Comparison of ENCODE assay signal across 19 mouse cellular contexts in the genomic region with DNA sequence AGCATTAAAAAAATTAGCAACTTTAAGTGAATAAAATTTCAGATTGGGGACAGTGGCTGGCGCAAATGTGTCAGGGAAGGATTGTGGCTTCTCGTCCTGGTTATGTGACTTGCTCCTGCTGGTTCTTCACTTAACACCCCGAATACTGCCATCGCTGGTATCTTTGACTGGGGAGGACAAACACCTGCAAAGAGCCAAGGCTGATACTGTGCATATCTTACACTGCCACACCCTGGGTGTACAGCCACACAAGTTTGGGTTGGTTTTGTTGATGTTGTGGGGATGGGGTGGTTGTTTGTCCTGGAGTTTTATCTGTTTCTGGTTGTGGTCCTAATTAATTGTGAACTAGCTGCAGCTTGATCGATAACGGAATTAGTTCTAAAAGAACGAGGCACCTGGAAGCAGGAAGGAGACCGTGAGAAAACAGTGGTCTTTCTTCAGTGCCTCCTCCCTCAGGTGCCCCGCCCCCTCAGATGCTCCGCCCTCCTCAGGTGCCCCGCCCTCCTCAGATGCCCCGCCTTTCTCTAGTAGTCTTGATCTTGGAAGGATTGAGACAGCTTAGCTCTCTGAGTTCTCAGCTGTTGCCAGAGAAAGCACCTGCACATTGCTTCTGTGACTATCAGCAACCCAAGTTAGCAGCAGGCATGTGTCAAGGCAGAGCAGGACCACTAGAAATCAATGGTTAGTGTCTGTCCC.
A peak's percentile ranks its signal among the peaks of the same experiment; 100 is the strongest.
DNase-seq lines count a peak whose midpoint lies in the region; ATAC-seq lines count a peak whose summit lies in the region.
"Had no signal": no experiment of that assay in that cellular context is flagged by ENCODE, and none has a peak within 500 bp of the region (broad histone marks: within the 10 kb centered on the region; RNA-seq: fewer than 3 reads in every experiment).

No protein-coding gene starts in this region.

- no peaks in the 10 kb centered on the region for H3K27me3 ChIP-seq in liver, embryonic 13.5 days
- no peaks in the 10 kb centered on the region for H3K27me3 ChIP-seq in stomach, embryonic 15.5 days (replicated peaks)
- H3K27me3 ChIP-seq in forebrain, embryonic 13.5 days = no peaks in the 10 kb centered on the region
- H3K27me3 ChIP-seq: embryonic facial prominence, embryonic 13.5 days; heart, embryonic 15.5 days; hindbrain, embryonic 15.5 days; intestine, embryonic 15.5 days; limb, embryonic 13.5 days; midbrain, embryonic 12.5 days; neural tube, embryonic 12.5 days had no signal

- ATAC-seq in liver, embryonic 13.5 days (ENCODE audit: low read depth) = peak; percentile 88
- 0 out of 2 replicates have a peak, but pooled peaks have one; percentile 50 for ATAC-seq in stomach, embryonic 15.5 days (ENCODE audit: insufficient read depth, low FRiP score, low read depth)
- no peak for ATAC-seq in forebrain, embryonic 13.5 days
- ATAC-seq: intestine, embryonic 15.5 days had no signal

- H3K36me3 ChIP-seq in liver, embryonic 13.5 days = no peaks in the 10 kb centered on the region
- no peaks in the 10 kb centered on the region for H3K36me3 ChIP-seq in stomach, embryonic 15.5 days
- H3K36me3 ChIP-seq in forebrain, embryonic 13.5 days (ENCODE audit: poor library complexity, severe bottlenecking) = no peaks in the 10 kb centered on the region
- H3K36me3 ChIP-seq: embryonic facial prominence, embryonic 13.5 days; heart, embryonic 15.5 days; hindbrain, embryonic 15.5 days; intestine, embryonic 15.5 days; limb, embryonic 13.5 days; midbrain, embryonic 12.5 days; neural tube, embryonic 12.5 days had no signal

- H3K27ac ChIP-seq in liver, embryonic 13.5 days = no peak overlapping the region
- H3K27ac ChIP-seq in stomach, embryonic 15.5 days = no peak overlapping the region
- H3K27ac ChIP-seq in forebrain, embryonic 13.5 days = no peak overlapping the region
- H3K27ac ChIP-seq: embryonic facial prominence, embryonic 13.5 days; heart, embryonic 15.5 days; hindbrain, embryonic 15.5 days; intestine, embryonic 15.5 days; limb, embryonic 13.5 days; macrophage; midbrain, embryonic 12.5 days; neural tube, embryonic 12.5 days had no signal

- H3K4me3 ChIP-seq in liver, embryonic 13.5 days (replicated peaks) = no peak overlapping the region
- no peak overlapping the region for H3K4me3 ChIP-seq in stomach, embryonic 15.5 days (replicated peaks)
- H3K4me3 ChIP-seq in forebrain, embryonic 13.5 days = no peak overlapping the region
- H3K4me3 ChIP-seq: embryonic facial prominence, embryonic 13.5 days; heart, embryonic 15.5 days; hindbrain, embryonic 15.5 days; intestine, embryonic 15.5 days; limb, embryonic 13.5 days; midbrain, embryonic 12.5 days; neural tube, embryonic 12.5 days had no signal

- H3K4me1 ChIP-seq in liver, embryonic 13.5 days (replicated peaks) = peaks cover 19% of the 10 kb centered on the region
- no peaks in the 10 kb centered on the region for H3K4me1 ChIP-seq in stomach, embryonic 15.5 days
- no peaks in the 10 kb centered on the region for H3K4me1 ChIP-seq in forebrain, embryonic 13.5 days
- H3K4me1 ChIP-seq: embryonic facial prominence, embryonic 13.5 days; hindbrain, embryonic 15.5 days; intestine, embryonic 15.5 days; limb, embryonic 13.5 days; midbrain, embryonic 12.5 days; neural tube, embryonic 12.5 days had no signal

- 46% methylated on average over 12 of the region's 12 CpGs for WGBS in liver, embryonic 13.5 days (ENCODE audit: insufficient replicate concordance)
- WGBS in stomach, embryonic 15.5 days = 77% methylated on average over 12 of the region's 12 CpGs
- WGBS in forebrain, embryonic 13.5 days = 90% methylated on average over 12 of the region's 12 CpGs

- no peak overlapping the region; the same call in 1 of the 2 replicates for H3K4me2 ChIP-seq in liver, embryonic 13.5 days
- H3K4me2 ChIP-seq in stomach, embryonic 15.5 days = no peak overlapping the region
- H3K4me2 ChIP-seq in forebrain, embryonic 13.5 days = no peak overlapping the region
- H3K4me2 ChIP-seq: embryonic facial prominence, embryonic 13.5 days; heart, embryonic 15.5 days; hindbrain, embryonic 15.5 days; intestine, embryonic 15.5 days; limb, embryonic 13.5 days; midbrain, embryonic 12.5 days; neural tube, embryonic 12.5 days had no signal

- DNase-seq in thymus, postnatal 14 days = peak; percentile 5
- DNase-seq in thymus, postnatal 25 days = no peak
- DNase-seq in c-Kit-positive CD71-positive TER-119-negative erythroid progenitor cells, embryonic 14.5 days (ENCODE audit: low read depth) = peak; percentile 33
- DNase-seq in liver, embryonic 13.5 days = peak; percentile 41
- DNase-seq in kidney, postnatal 14 days = no peak
- DNase-seq in yolk sac, embryonic 10.5 days (ENCODE audit: low spot score) = no peak
- DNase-seq: cerebellum, adult 9-10 months; heart, postnatal 4 days; kidney, adult 9 months had no signal

- H3K9ac ChIP-seq in liver, embryonic 13.5 days = no peak overlapping the region
- no peak overlapping the region for H3K9ac ChIP-seq in stomach, embryonic 15.5 days
- H3K9ac ChIP-seq in forebrain, embryonic 13.5 days = no peak overlapping the region
- H3K9ac ChIP-seq: embryonic facial prominence, embryonic 13.5 days; heart, embryonic 15.5 days; hindbrain, embryonic 15.5 days; intestine, embryonic 15.5 days; limb, embryonic 13.5 days; midbrain, embryonic 12.5 days; neural tube, embryonic 12.5 days had no signal

- H3K9me3 ChIP-seq in liver, embryonic 13.5 days (replicated peaks) = no peaks in the 10 kb centered on the region
- no peaks in the 10 kb centered on the region for H3K9me3 ChIP-seq in stomach, embryonic 15.5 days
- H3K9me3 ChIP-seq in forebrain, embryonic 13.5 days (replicated peaks) = no peaks in the 10 kb centered on the region
- H3K9me3 ChIP-seq: embryonic facial prominence, embryonic 13.5 days; heart, embryonic 15.5 days; hindbrain, embryonic 15.5 days; intestine, embryonic 15.5 days; limb, embryonic 13.5 days; midbrain, embryonic 12.5 days; neural tube, embryonic 12.5 days had no signal

Comparison
In these comparisons a context has a peak if more than half of its experiments do, and no peak if none do; other contexts are left out.
1. DNase-seq: peak in thymus, postnatal 14 days (single experiment), c-Kit-positive CD71-positive TER-119-negative erythroid progenitor cells, embryonic 14.5 days (single experiment) and liver, embryonic 13.5 days (single experiment); none in thymus, postnatal 25 days (single experiment), kidney, postnatal 14 days (single experiment) and yolk sac, embryonic 10.5 days (single experiment).